Mouse (Mus musculus) spleen, adult 18-20 months (tissue): ENCODE measurements around the gene Smarcd1.

Experiments
- DNase-seq, 2 experiments: peaks; one replicate each; pipeline ENCODE4 v3.0.0; 2022; ENCODE audit warnings: mixed read lengths in 2 of 2

Gene Smarcd1

GRCm38 (mm10) chr15:99736675-99737074 is 34.7 kb downstream of the Smarcd1 start:
- DNase-seq: no peak

- DNase-seq: no peak
Measured at GRCm38 (mm10) chr15:99740229-99740628, 38.3 kb downstream of the Smarcd1 start.

GRCm38 (mm10) chr15:99754204-99754603 is 52.3 kb downstream of the Smarcd1 start:
- DNase-seq: no peak
